Mouse (Mus musculus) midbrain, embryonic 13.5 days (tissue): ENCODE results near the gene Gart. TPM values are rescaled to one million over a fixed set of nuclear protein-coding genes. Genes with fewer than 3 reads are reported as not detected.

Experiments used
- ATAC-seq: fragments of 200-750 bp; cut with Nextera tagmentation; 2 replicates; pipeline ENCODE4 v1.8.0; 2017; ENCODE audit warnings: mild to moderate bottlenecking, moderate TSS enrichment, moderate library complexity
- H3K27ac ChIP-seq: fragments of 300-500 bp; sonication (generic); 2 replicates; pipeline ENCODE4 v1.5.1; 2015; ENCODE audit warnings: inconsistent platforms, mild to moderate bottlenecking, moderate library complexity
- H3K27me3 ChIP-seq: fragments of 300-500 bp; sonication (generic); 2 replicates; pipeline ENCODE4 v1.6.1; 2015; ENCODE audit warnings: mild to moderate bottlenecking, inconsistent platforms
- H3K36me3 ChIP-seq: fragments of 300-500 bp; sonication (generic); 2 replicates; pipeline ENCODE4 v1.6.1; 2015; ENCODE audit warnings: mild to moderate bottlenecking, inconsistent platforms
- H3K4me1 ChIP-seq: fragments of 300-500 bp; sonication (generic); replicated peaks from 2 replicates; pipeline ENCODE4 v1.6.1; 2015; ENCODE audit warnings: inconsistent platforms
- H3K4me2 ChIP-seq: fragments of 300-500 bp; sonication (generic); replicated peaks from 2 replicates; pipeline ENCODE4 v1.6.1; 2015; ENCODE audit warnings: moderate library complexity, mild to moderate bottlenecking, inconsistent platforms
- H3K4me3 ChIP-seq: fragments of 300-500 bp; sonication (generic); replicated peaks from 2 replicates; pipeline ENCODE4 v1.5.1; 2015; ENCODE audit warnings: mild to moderate bottlenecking, inconsistent platforms
- H3K9ac ChIP-seq: fragments of 300-500 bp; sonication (generic); replicated peaks from 2 replicates; pipeline ENCODE4 v1.6.1; 2015; ENCODE audit warnings: mild to moderate bottlenecking, inconsistent platforms
- H3K9me3 ChIP-seq: fragments of 300-500 bp; sonication (generic); 2 replicates; pipeline ENCODE4 v1.6.1; 2016; ENCODE audit warnings: mild to moderate bottlenecking, inconsistent platforms
- WGBS: fragments of 180-500 bp; shearing (Covaris S2); methylation state at CpG from one replicate; pipeline ENCODE4 v1.1.7; 2015; 5-methylcytosine and 5-hydroxymethylcytosine counted together
- polyA plus RNA-seq: library from polyadenylated mRNA; unstranded; fragments of >200 nt; fragmentation: Nextera tagmentation; extraction: Ambion mirVana; gene quantifications from 2 replicates; pipeline ENCODE4 v1.2.1, GENCODE M21; 2015

Gene Gart
- polyA plus RNA-seq, 1 experiment from 2014 or later, result 72.3 TPM

GRCm38 (mm10) chr16:91623074-91623473 is 23.7 kb downstream of the Gart start:
- ATAC-seq, result no peak
- 93% methylated on average over 9 of the region's 9 CpGs for WGBS
- peaks cover 75% of the 10 kb centered on the region for H3K36me3 ChIP-seq

GRCm38 (mm10) chr16:91620991-91621390 is 25.8 kb downstream of the Gart start:
- ATAC-seq, result no peak
- H3K9ac ChIP-seq, result no peak overlapping the region
- peaks cover 57% of the 10 kb centered on the region for H3K36me3 ChIP-seq
- WGBS, result 95% methylated on average over 11 of the region's 11 CpGs
- H3K4me3 ChIP-seq, result no peak overlapping the region
- H3K4me1 ChIP-seq, result peaks cover 5% of the 10 kb centered on the region
- no peak overlapping the region for H3K4me2 ChIP-seq
- no peaks in the 10 kb centered on the region for H3K9me3 ChIP-seq
- H3K27me3 ChIP-seq, result no peaks in the 10 kb centered on the region
- no peak overlapping the region for H3K27ac ChIP-seq

More at GRCm38 (mm10) chr16:91623074-91623473, 23.7 kb downstream of the Gart start:
- Histone ChIP-seq H3K27ac (no peak overlapping the region), H3K4me2 (no peak overlapping the region), H3K27me3 (no peaks in the 10 kb centered on the region), H3K9me3 (no peaks in the 10 kb centered on the region), H3K9ac (no peak overlapping the region), H3K4me1 (peaks cover 3% of the 10 kb centered on the region), H3K4me3 (no peak overlapping the region)

GRCm38 (mm10) chr16:91620185-91620584 is 26.6 kb downstream of the Gart start:
- Histone ChIP-seq H3K27me3 (no peaks in the 10 kb centered on the region), H3K4me3 (no peak overlapping the region), H3K27ac (no peak overlapping the region), H3K4me2 (no peak overlapping the region), H3K9ac (no peak overlapping the region), H3K9me3 (no peaks in the 10 kb centered on the region), H3K36me3 (peaks cover 49% of the 10 kb centered on the region), H3K4me1 (peaks cover 5% of the 10 kb centered on the region)
- ATAC-seq, result no peak
- WGBS, result 99% methylated on average over 5 of the region's 5 CpGs

- H3K27ac ChIP-seq, result no peak within 1 kb of the TSS
- peaks cover 5% of the 10 kb centered on the region for H3K4me1 ChIP-seq
- H3K36me3 ChIP-seq, result peaks cover 37% of the 10 kb centered on the region
- H3K27me3 ChIP-seq, result no peaks in the 10 kb centered on the region
- ATAC-seq, result peak; percentile 97
- H3K9me3 ChIP-seq, result no peaks in the 10 kb centered on the region
- H3K4me2 ChIP-seq, result peak within 1 kb of the TSS; percentile 71
- peak within 1 kb of the TSS; percentile 58 for H3K4me3 ChIP-seq
- WGBS, result 12% methylated on average over 39 of the region's 39 CpGs
- H3K9ac ChIP-seq, result peak within 1 kb of the TSS; percentile 74
Measured at GRCm38 (mm10) chr16:91618511-91619501, 27.9 kb downstream of the Gart start, which contains the start of gene Dnajc28. Dnajc28 (minus strand) TSS chr16:91619026.

- Histone ChIP-seq H3K4me3 (no peak overlapping the region), H3K36me3 (no peaks in the 10 kb centered on the region), H3K27ac (no peak overlapping the region), H3K9me3 (no peaks in the 10 kb centered on the region), H3K27me3 (no peaks in the 10 kb centered on the region), H3K9ac (no peak overlapping the region), H3K4me2 (no peak overlapping the region), H3K4me1 (peaks cover 5% of the 10 kb centered on the region)
- 91% methylated on average over 6 of the region's 6 CpGs for WGBS
- no peak for ATAC-seq
Measured at GRCm38 (mm10) chr16:91614552-91614951, 32.2 kb downstream of the Gart start.

GRCm38 (mm10) chr16:91612525-91612924 is 34.2 kb downstream of the Gart start:
- H3K9ac ChIP-seq, result no peak overlapping the region
- ATAC-seq, result no peak
- H3K4me3 ChIP-seq, result no peak overlapping the region
- H3K27me3 ChIP-seq, result no peaks in the 10 kb centered on the region
- H3K36me3 ChIP-seq, result no peaks in the 10 kb centered on the region
- WGBS, result 84% methylated on average over 5 of the region's 5 CpGs
- H3K9me3 ChIP-seq, result no peaks in the 10 kb centered on the region
- no peak overlapping the region for H3K27ac ChIP-seq
- H3K4me2 ChIP-seq, result no peak overlapping the region
- no peaks in the 10 kb centered on the region for H3K4me1 ChIP-seq

GRCm38 (mm10) chr16:91611248-91611647 is 35.5 kb downstream of the Gart start:
- Histone ChIP-seq H3K27me3 (no peaks in the 10 kb centered on the region), H3K9ac (no peak overlapping the region), H3K36me3 (no peaks in the 10 kb centered on the region), H3K9me3 (no peaks in the 10 kb centered on the region), H3K4me1 (no peaks in the 10 kb centered on the region), H3K4me3 (no peak overlapping the region), H3K4me2 (no peak overlapping the region), H3K27ac (no peak overlapping the region)
- no peak for ATAC-seq
- 74% methylated on average over 11 of the region's 11 CpGs for WGBS

- H3K27ac ChIP-seq, result no peak overlapping the region
- no peak overlapping the region for H3K4me2 ChIP-seq
- no peak overlapping the region for H3K9ac ChIP-seq
- H3K4me3 ChIP-seq, result no peak overlapping the region
- H3K36me3 ChIP-seq, result no peaks in the 10 kb centered on the region
- H3K27me3 ChIP-seq, result no peaks in the 10 kb centered on the region
- no peak for ATAC-seq
- H3K9me3 ChIP-seq, result no peaks in the 10 kb centered on the region
- H3K4me1 ChIP-seq, result no peaks in the 10 kb centered on the region
- WGBS, result 88% methylated on average over 9 of the region's 9 CpGs
Measured at GRCm38 (mm10) chr16:91609501-91610245, 37.1 kb downstream of the Gart start.

GRCm38 (mm10) chr16:91606958-91607357 is 39.8 kb downstream of the Gart start:
- Histone ChIP-seq H3K9me3 (no peaks in the 10 kb centered on the region), H3K36me3 (no peaks in the 10 kb centered on the region), H3K27ac (no peak overlapping the region), H3K27me3 (no peaks in the 10 kb centered on the region), H3K4me3 (no peak overlapping the region), H3K4me2 (no peak overlapping the region), H3K4me1 (no peaks in the 10 kb centered on the region), H3K9ac (no peak overlapping the region)
- no peak for ATAC-seq
- WGBS, result 91% methylated on average over 8 of the region's 8 CpGs

- no peak overlapping the region for H3K9ac ChIP-seq
- no peak overlapping the region for H3K4me2 ChIP-seq
- H3K9me3 ChIP-seq, result no peaks in the 10 kb centered on the region
- no peak overlapping the region for H3K27ac ChIP-seq
- no peaks in the 10 kb centered on the region for H3K4me1 ChIP-seq
- 85% methylated on average over 6 of the region's 6 CpGs for WGBS
- no peaks in the 10 kb centered on the region for H3K36me3 ChIP-seq
- H3K4me3 ChIP-seq, result no peak overlapping the region
- 0 out of 2 replicates have a peak, but pooled peaks cover 3% of the 10 kb centered on the region for H3K27me3 ChIP-seq
- no peak for ATAC-seq
Measured at GRCm38 (mm10) chr16:91605156-91605555, 41.6 kb downstream of the Gart start.

- Histone ChIP-seq H3K9me3 (no peaks in the 10 kb centered on the region), H3K4me3 (no peak overlapping the region), H3K27ac (no peak overlapping the region), H3K4me2 (no peak overlapping the region), H3K27me3 (peaks cover 16% of the 10 kb centered on the region), H3K4me1 (peaks cover 2% of the 10 kb centered on the region), H3K9ac (no peak overlapping the region), H3K36me3 (no peaks in the 10 kb centered on the region)
- ATAC-seq, result no peak
- WGBS, result 85% methylated on average over 9 of the region's 9 CpGs
Measured at GRCm38 (mm10) chr16:91601693-91602092, 45.1 kb downstream of the Gart start.

GRCm38 (mm10) chr16:91601081-91601480 is 45.7 kb downstream of the Gart start:
- 86% methylated on average over 4 of the region's 4 CpGs for WGBS
- Histone ChIP-seq H3K4me2 (no peak overlapping the region), H3K4me1 (peaks cover 7% of the 10 kb centered on the region), H3K9me3 (no peaks in the 10 kb centered on the region), H3K27ac (no peak overlapping the region), H3K36me3 (no peaks in the 10 kb centered on the region), H3K4me3 (no peak overlapping the region), H3K9ac (no peak overlapping the region), H3K27me3 (peaks cover 16% of the 10 kb centered on the region)
- ATAC-seq, result no peak
